Mouse (Mus musculus) midbrain, embryonic 13.5 days (tissue): Measurements from ENCODE around the gene Sod1. TPM values are rescaled to one million over a fixed set of nuclear protein-coding genes. Genes with fewer than 3 reads are reported as not detected.

Source experiments
- ATAC-seq: fragments of 200-750 bp; cut with Nextera tagmentation; 2 replicates; pipeline ENCODE4 v1.8.0; 2017; ENCODE audit warnings: mild to moderate bottlenecking, moderate TSS enrichment, moderate library complexity
- H3K27ac ChIP-seq: fragments of 300-500 bp; sonication (generic); 2 replicates; pipeline ENCODE4 v1.5.1; 2015; ENCODE audit warnings: inconsistent platforms, mild to moderate bottlenecking, moderate library complexity
- H3K27me3 ChIP-seq: fragments of 300-500 bp; sonication (generic); 2 replicates; pipeline ENCODE4 v1.6.1; 2015; ENCODE audit warnings: mild to moderate bottlenecking, inconsistent platforms
- H3K36me3 ChIP-seq: fragments of 300-500 bp; sonication (generic); 2 replicates; pipeline ENCODE4 v1.6.1; 2015; ENCODE audit warnings: mild to moderate bottlenecking, inconsistent platforms
- H3K4me1 ChIP-seq: fragments of 300-500 bp; sonication (generic); replicated peaks from 2 replicates; pipeline ENCODE4 v1.6.1; 2015; ENCODE audit warnings: inconsistent platforms
- H3K4me2 ChIP-seq: fragments of 300-500 bp; sonication (generic); replicated peaks from 2 replicates; pipeline ENCODE4 v1.6.1; 2015; ENCODE audit warnings: moderate library complexity, mild to moderate bottlenecking, inconsistent platforms
- H3K4me3 ChIP-seq: fragments of 300-500 bp; sonication (generic); replicated peaks from 2 replicates; pipeline ENCODE4 v1.5.1; 2015; ENCODE audit warnings: mild to moderate bottlenecking, inconsistent platforms
- H3K9ac ChIP-seq: fragments of 300-500 bp; sonication (generic); replicated peaks from 2 replicates; pipeline ENCODE4 v1.6.1; 2015; ENCODE audit warnings: mild to moderate bottlenecking, inconsistent platforms
- H3K9me3 ChIP-seq: fragments of 300-500 bp; sonication (generic); 2 replicates; pipeline ENCODE4 v1.6.1; 2016; ENCODE audit warnings: mild to moderate bottlenecking, inconsistent platforms
- WGBS: fragments of 180-500 bp; shearing (Covaris S2); methylation state at CpG from one replicate; pipeline ENCODE4 v1.1.7; 2015; 5-methylcytosine and 5-hydroxymethylcytosine counted together
- polyA plus RNA-seq: library from polyadenylated mRNA; unstranded; fragments of >200 nt; fragmentation: Nextera tagmentation; extraction: Ambion mirVana; gene quantifications from 2 replicates; pipeline ENCODE4 v1.2.1, GENCODE M21; 2015

The Sod1 gene
- polyA plus RNA-seq, result 826 and 844 TPM in 2 replicates

GRCm38 (mm10) chr16:90220026-90220891, at the start of gene Sod1:
Gene Sod1, plus strand, starts transcription at chr16:90220754.
- Histone ChIP-seq H3K4me2 (peak within 1 kb of the TSS; percentile 75), H3K27me3 (0 out of 2 replicates have a peak, but pooled peaks cover 3% of the 10 kb centered on the region), H3K4me1 (peaks cover 32% of the 10 kb centered on the region), H3K9me3 (no peaks in the 10 kb centered on the region), H3K36me3 (peaks cover 12% of the 10 kb centered on the region), H3K27ac (peak within 1 kb of the TSS; percentile 94), H3K4me3 (peak within 1 kb of the TSS; percentile 78), H3K9ac (peak within 1 kb of the TSS; percentile 95)
- ATAC-seq, result peak; percentile 96
- 2% methylated on average over 63 of the region's 63 CpGs for WGBS

GRCm38 (mm10) chr16:90171416-90171815, 49.1 kb upstream of the Sod1 start:
- Histone ChIP-seq H3K4me2 (no peak overlapping the region), H3K9ac (no peak overlapping the region), H3K4me1 (peaks cover 21% of the 10 kb centered on the region), H3K36me3 (no peaks in the 10 kb centered on the region), H3K4me3 (no peak overlapping the region), H3K9me3 (no peaks in the 10 kb centered on the region), H3K27me3 (no peaks in the 10 kb centered on the region), H3K27ac (no peak overlapping the region)
- WGBS, result 20% methylated on average over 8 of the region's 8 CpGs
- ATAC-seq, result peak; percentile 84

DNA sequence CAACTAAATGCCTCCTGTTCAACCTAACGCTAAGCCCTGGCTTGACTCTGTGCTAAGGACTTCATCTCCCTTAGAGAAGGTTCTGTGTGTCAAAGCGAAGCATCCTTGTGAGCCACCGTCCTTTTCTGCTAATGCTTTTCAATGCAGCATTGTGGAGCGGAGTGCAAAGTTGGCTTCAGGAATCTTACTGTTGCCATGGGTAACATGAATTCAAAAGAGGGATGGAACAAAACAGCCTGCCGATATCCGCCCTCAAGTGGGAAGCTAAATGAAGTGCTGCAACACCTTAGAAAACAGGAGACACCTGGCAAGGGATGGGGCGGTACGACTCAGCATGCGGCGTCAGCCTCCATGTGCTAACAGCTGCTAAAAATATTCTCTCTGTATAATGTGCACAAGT, 44.1 kb upstream of the Sod1 start:
- Histone ChIP-seq H3K27me3 (no peaks in the 10 kb centered on the region), H3K9me3 (no peaks in the 10 kb centered on the region), H3K4me3 (no peak overlapping the region), H3K4me2 (0 out of 2 replicates have a peak overlapping the region, but pooled peaks have one; percentile 12), H3K27ac (0 out of 2 replicates have a peak overlapping the region, but pooled peaks have one; percentile 25), H3K4me1 (peaks cover 12% of the 10 kb centered on the region), H3K36me3 (no peaks in the 10 kb centered on the region), H3K9ac (no peak overlapping the region)
- WGBS, result 15% methylated on average over 10 of the region's 10 CpGs
- ATAC-seq, result peak; percentile 61

DNA sequence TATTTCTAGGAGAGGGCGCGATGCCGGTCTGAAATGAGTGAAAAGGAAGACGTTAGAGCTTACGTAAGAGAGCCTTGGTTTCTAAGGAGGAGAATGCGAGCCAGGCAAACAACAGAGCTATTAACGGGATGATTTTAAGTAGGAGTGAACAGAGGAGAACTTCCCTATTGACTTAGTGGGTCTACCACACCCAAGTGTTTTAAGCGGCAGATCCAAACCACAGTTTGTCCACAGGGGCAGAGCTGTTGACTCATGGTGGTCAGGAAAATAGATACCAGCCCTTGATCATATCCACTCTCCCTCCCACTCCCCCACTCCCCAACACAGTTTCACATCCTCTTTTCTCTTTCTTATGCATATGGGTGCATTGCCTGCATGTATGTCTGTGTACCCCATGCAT, 43.1 kb upstream of the Sod1 start:
- peaks cover 11% of the 10 kb centered on the region for H3K4me1 ChIP-seq
- no peaks in the 10 kb centered on the region for H3K36me3 ChIP-seq
- no peaks in the 10 kb centered on the region for H3K9me3 ChIP-seq
- no peak overlapping the region for H3K9ac ChIP-seq
- 76% methylated on average over 8 of the region's 8 CpGs for WGBS
- no peak overlapping the region for H3K4me2 ChIP-seq
- no peaks in the 10 kb centered on the region for H3K27me3 ChIP-seq
- H3K4me3 ChIP-seq, result no peak overlapping the region
- ATAC-seq, result no peak
- H3K27ac ChIP-seq, result no peak overlapping the region

DNA sequence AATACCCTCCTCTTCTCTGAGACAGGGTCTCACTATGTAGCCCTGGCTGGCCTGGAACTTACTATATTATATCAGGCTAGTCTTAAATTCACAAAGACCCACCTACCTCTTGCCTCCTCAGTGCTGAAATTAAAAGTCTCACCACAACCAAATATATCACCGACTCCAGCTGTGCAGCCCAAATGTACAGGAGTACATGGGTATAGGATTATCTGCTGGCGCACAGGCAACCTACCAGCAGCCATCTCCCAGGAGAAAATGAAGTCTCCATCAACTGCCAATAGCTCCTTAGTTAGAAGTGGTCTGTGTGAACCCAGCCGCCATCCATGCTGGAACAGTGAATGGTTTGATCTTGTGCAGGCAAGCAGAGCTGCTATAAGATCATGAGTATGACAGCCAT, 42.1 kb upstream of the Sod1 start:
- ATAC-seq, result no peak
- Histone ChIP-seq H3K4me3 (no peak overlapping the region), H3K27me3 (no peaks in the 10 kb centered on the region), H3K27ac (no peak overlapping the region), H3K36me3 (no peaks in the 10 kb centered on the region), H3K4me2 (no peak overlapping the region), H3K4me1 (peaks cover 11% of the 10 kb centered on the region), H3K9me3 (no peaks in the 10 kb centered on the region), H3K9ac (no peak overlapping the region)
- 91% methylated on average over 3 of the region's 3 CpGs for WGBS

DNA sequence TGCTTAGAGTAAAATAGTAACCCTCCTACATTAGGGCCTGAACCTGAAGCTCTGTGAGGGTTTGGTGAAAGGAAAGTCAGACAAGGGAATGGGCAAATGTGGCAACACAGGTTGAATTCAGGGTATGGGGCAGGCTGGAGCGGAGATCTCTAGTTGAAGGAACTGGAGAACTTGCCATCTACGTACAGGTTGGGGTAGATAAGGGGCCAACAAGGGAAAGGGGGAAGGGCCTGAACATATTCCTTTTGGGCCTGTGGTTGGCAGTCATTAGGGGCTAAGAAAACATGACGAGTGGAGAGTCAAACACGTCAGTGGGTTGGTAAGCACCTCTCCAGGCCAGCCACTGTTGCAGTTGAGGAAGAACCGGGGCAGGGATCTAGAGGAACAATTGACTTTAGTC, 40.7 kb upstream of the Sod1 start:
- H3K4me3 ChIP-seq, result no peak overlapping the region
- H3K27me3 ChIP-seq, result no peaks in the 10 kb centered on the region
- H3K4me2 ChIP-seq, result no peak overlapping the region
- ATAC-seq, result no peak
- no peak overlapping the region for H3K9ac ChIP-seq
- no peaks in the 10 kb centered on the region for H3K36me3 ChIP-seq
- H3K4me1 ChIP-seq, result peaks cover 11% of the 10 kb centered on the region
- no peak overlapping the region for H3K27ac ChIP-seq
- WGBS, result 93% methylated on average over 5 of the region's 5 CpGs
- H3K9me3 ChIP-seq, result no peaks in the 10 kb centered on the region

- peaks cover 9% of the 10 kb centered on the region for H3K4me1 ChIP-seq
- no peak overlapping the region for H3K4me2 ChIP-seq
- H3K36me3 ChIP-seq, result no peaks in the 10 kb centered on the region
- H3K27ac ChIP-seq, result no peak overlapping the region
- H3K4me3 ChIP-seq, result no peak overlapping the region
- no peaks in the 10 kb centered on the region for H3K9me3 ChIP-seq
- no peak overlapping the region for H3K9ac ChIP-seq
- no peak for ATAC-seq
- no peaks in the 10 kb centered on the region for H3K27me3 ChIP-seq
- 88% methylated on average over 6 of the region's 6 CpGs for WGBS
Measured at GRCm38 (mm10) chr16:90180975-90181374, 39.6 kb upstream of the Sod1 start.

DNA sequence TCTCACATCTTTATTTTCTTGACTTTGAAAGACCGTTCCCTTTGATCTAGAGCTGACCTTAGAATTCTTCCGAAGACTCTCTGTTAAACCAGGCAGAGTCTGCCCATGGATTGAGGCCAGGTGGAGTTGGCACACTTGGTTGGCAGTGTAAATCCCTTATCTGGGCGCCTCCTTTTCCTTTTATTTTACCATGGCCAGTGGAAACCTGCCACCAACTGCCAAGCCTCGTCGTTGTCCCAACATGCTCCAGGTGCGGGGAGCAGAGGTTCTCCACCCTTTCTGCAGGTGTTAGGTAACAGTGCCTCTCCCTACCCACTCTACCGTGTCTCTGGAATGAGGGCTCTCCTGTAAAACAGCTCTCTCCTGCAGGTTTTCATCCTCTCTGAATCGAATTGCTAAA, 38.9 kb upstream of the Sod1 start:
- WGBS, result 91% methylated on average over 8 of the region's 8 CpGs
- Histone ChIP-seq H3K27ac (no peak overlapping the region), H3K9me3 (no peaks in the 10 kb centered on the region), H3K4me1 (peaks cover 2% of the 10 kb centered on the region; the same call in 1 of the 2 replicates), H3K4me3 (no peak overlapping the region), H3K9ac (no peak overlapping the region), H3K4me2 (no peak overlapping the region), H3K27me3 (0 out of 2 replicates have a peak, but pooled peaks cover 2% of the 10 kb centered on the region), H3K36me3 (no peaks in the 10 kb centered on the region)
- ATAC-seq, result no peak

DNA sequence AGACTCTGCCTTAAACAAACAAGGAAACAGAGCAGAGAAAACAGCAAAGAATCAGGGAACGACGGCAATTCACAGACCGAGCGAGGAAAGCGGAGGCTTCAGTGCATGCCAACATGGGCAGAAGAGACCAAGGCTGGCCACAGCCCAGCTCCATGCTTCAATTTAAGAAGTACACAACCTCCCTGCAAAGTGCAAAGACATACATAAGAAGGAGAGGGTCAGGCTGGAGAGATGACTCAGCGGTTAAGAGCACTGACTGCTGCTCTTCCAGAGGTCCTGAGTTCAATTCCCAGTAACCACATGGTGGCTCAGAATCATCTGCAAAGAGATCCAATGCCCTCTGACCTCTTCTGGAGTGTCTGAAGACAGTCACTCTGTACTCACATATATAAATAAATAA, 36.4 kb upstream of the Sod1 start:
- ATAC-seq, result no peak
- H3K4me1 ChIP-seq, result no peaks in the 10 kb centered on the region
- no peak overlapping the region for H3K9ac ChIP-seq
- no peak overlapping the region for H3K4me3 ChIP-seq
- H3K36me3 ChIP-seq, result no peaks in the 10 kb centered on the region
- WGBS, result 87% methylated on average over 6 of the region's 6 CpGs
- no peak overlapping the region for H3K4me2 ChIP-seq
- no peak overlapping the region for H3K27ac ChIP-seq
- no peaks in the 10 kb centered on the region for H3K9me3 ChIP-seq
- H3K27me3 ChIP-seq, result 0 out of 2 replicates have a peak, but pooled peaks cover 3% of the 10 kb centered on the region

- no peaks in the 10 kb centered on the region for H3K9me3 ChIP-seq
- H3K4me3 ChIP-seq, result no peak overlapping the region
- H3K4me1 ChIP-seq, result no peaks in the 10 kb centered on the region
- no peak overlapping the region for H3K9ac ChIP-seq
- H3K27me3 ChIP-seq, result 0 out of 2 replicates have a peak, but pooled peaks cover 3% of the 10 kb centered on the region
- peak; percentile 79 for ATAC-seq
- 41% methylated on average over 8 of the region's 8 CpGs for WGBS
- no peak overlapping the region for H3K4me2 ChIP-seq
- no peaks in the 10 kb centered on the region for H3K36me3 ChIP-seq
- H3K27ac ChIP-seq, result no peak overlapping the region
Measured at GRCm38 (mm10) chr16:90185928-90186588, 34.5 kb upstream of the Sod1 start.

- no peaks in the 10 kb centered on the region for H3K9me3 ChIP-seq
- no peaks in the 10 kb centered on the region for H3K36me3 ChIP-seq
- H3K27ac ChIP-seq, result no peak overlapping the region
- WGBS, result 37% methylated on average over 13 of the region's 13 CpGs
- H3K27me3 ChIP-seq, result 0 out of 2 replicates have a peak, but pooled peaks cover 3% of the 10 kb centered on the region
- H3K4me3 ChIP-seq, result no peak overlapping the region
- H3K9ac ChIP-seq, result no peak overlapping the region
- H3K4me1 ChIP-seq, result no peaks in the 10 kb centered on the region
- ATAC-seq, result no peak
- no peak overlapping the region for H3K4me2 ChIP-seq
Measured at GRCm38 (mm10) chr16:90187453-90187852, 33.1 kb upstream of the Sod1 start.

GRCm38 (mm10) chr16:90191289-90191688, 29.3 kb upstream of the Sod1 start:
- ATAC-seq, result no peak
- no peaks in the 10 kb centered on the region for H3K36me3 ChIP-seq
- 0 out of 2 replicates have a peak, but pooled peaks cover 3% of the 10 kb centered on the region for H3K27me3 ChIP-seq
- no peaks in the 10 kb centered on the region for H3K4me1 ChIP-seq
- H3K9ac ChIP-seq, result no peak overlapping the region
- WGBS, result 80% methylated on average over 6 of the region's 6 CpGs
- no peak overlapping the region for H3K27ac ChIP-seq
- no peak overlapping the region for H3K4me2 ChIP-seq
- H3K4me3 ChIP-seq, result no peak overlapping the region
- H3K9me3 ChIP-seq, result no peaks in the 10 kb centered on the region
